Mouse (Mus musculus): ENCODE results near the gene Adrb1.

DNA sequence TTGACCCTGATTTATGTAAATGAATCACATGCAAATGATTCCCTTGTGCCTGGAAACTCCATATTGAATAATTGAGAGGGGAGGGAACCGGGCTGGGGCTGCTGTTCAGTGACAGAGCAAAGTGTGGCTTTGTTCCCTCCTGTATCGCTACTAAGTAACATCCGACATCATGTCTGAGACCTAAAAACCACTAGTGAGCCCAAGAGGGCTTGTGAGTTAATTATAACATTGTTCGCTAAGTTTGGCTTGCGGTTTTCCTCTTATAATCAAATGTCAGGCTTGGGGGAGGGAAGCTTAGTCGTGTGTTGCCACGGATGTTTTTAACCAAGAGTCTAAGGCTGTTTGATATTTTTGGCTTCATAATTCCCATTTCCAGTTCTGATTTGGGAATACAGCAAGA lies 50.2 kb downstream of the Adrb1 start:
- TF ChIP-seq POLR2A (IDR thresholded peaks at IDR 0.05; ENCODE audit: insufficient read depth, low read length) (no peak), CTCF (IDR thresholded peaks at IDR 0.05; ENCODE audit: low read depth, low read length) (no peak)

Measured in ES-Bruce4 (cell line).